Mouse (Mus musculus) stomach, postnatal 0 days (tissue): ENCODE results near the gene Btbd9. TPM values are rescaled to one million over a fixed set of nuclear protein-coding genes. Genes with fewer than 3 reads are reported as not detected.

Source experiments
- ATAC-seq: fragments of 200-750 bp; cut with Nextera tagmentation; 2 replicates; pipeline ENCODE4 v1.8.0; 2017; ENCODE audit not compliant: low FRiP score, low TSS enrichment
- DNase-seq: peaks from one replicate; pipeline ENCODE4 v3.0.0-alpha.2; 2016; ENCODE audit warnings: low spot score
- H3K27ac ChIP-seq: fragments of 300-500 bp; sonication (generic); replicated peaks from 2 replicates; pipeline ENCODE4 v1.5.1; 2014; ENCODE audit warnings: mild to moderate bottlenecking, control low read depth
- H3K27me3 ChIP-seq: fragments of 300-500 bp; sonication (generic); 2 replicates; pipeline ENCODE4 v1.6.1; 2014; ENCODE audit warnings: low read length; ENCODE audit not compliant: control insufficient read depth, insufficient read depth
- H3K36me3 ChIP-seq: fragments of 300-500 bp; sonication (generic); 2 replicates; pipeline ENCODE4 v1.6.1; 2014; ENCODE audit warnings: low read length, mixed read lengths; ENCODE audit not compliant: control insufficient read depth, insufficient read depth
- H3K4me1 ChIP-seq: fragments of 300-500 bp; sonication (generic); replicated peaks from 2 replicates; pipeline ENCODE4 v1.6.1; 2014; ENCODE audit warnings: antibody characterized with exemption; ENCODE audit not compliant: control insufficient read depth, insufficient read depth
- H3K4me2 ChIP-seq: fragments of 300-500 bp; sonication (generic); replicated peaks from 2 replicates; pipeline ENCODE4 v1.6.1; 2014; ENCODE audit warnings: low read depth, mild to moderate bottlenecking, control low read depth, moderate library complexity
- H3K4me3 ChIP-seq: fragments of 300-500 bp; sonication (generic); 2 replicates; pipeline ENCODE4 v1.5.1; 2014; ENCODE audit warnings: low read depth, low read length, control low read depth
- H3K9ac ChIP-seq: fragments of 300-500 bp; sonication (generic); 2 replicates; pipeline ENCODE4 v1.6.1; 2014; ENCODE audit warnings: mild to moderate bottlenecking, low read length, control low read depth, mixed read lengths
- H3K9me3 ChIP-seq: fragments of 300-500 bp; sonication (generic); 2 replicates; pipeline ENCODE4 v1.6.1; 2016; ENCODE audit warnings: low read length; ENCODE audit not compliant: control insufficient read depth
- CTCF ChIP-seq: IDR thresholded peaks from 2 replicates; pipeline ENCODE4 v1.5.1; 2016; ENCODE audit warnings: antibody characterized with exemption, low read depth, mild to moderate bottlenecking, moderate library complexity
- EP300 ChIP-seq: optimal IDR thresholded peaks from 2 replicates; pipeline ENCODE3; 2016; ENCODE audit warnings: antibody characterized with exemption
- WGBS: fragments of 180-500 bp; shearing (Covaris S2); extraction: QIAGEN DNeasy Blood & Tissue Kit; methylation state at CpG from one replicate; pipeline ENCODE4 v1.1.7; 2014; 5-methylcytosine and 5-hydroxymethylcytosine counted together
- polyA plus RNA-seq: library from polyadenylated mRNA; unstranded; fragments of >200 nt; fragmentation: Nextera tagmentation; extraction: Ambion mirVana; gene quantifications from 2 replicates; pipeline ENCODE4 v1.2.1, GENCODE M21; 2015

Gene Btbd9
- polyA plus RNA-seq, 1 experiment from 2014 or later, result 34.6 TPM

- TF ChIP-seq EP300 (no peak), CTCF (no peak)
- Histone ChIP-seq H3K4me3 (no peak overlapping the region), H3K27ac (no peak overlapping the region), H3K4me1 (no peaks in the 10 kb centered on the region), H3K9ac (no peak overlapping the region), H3K36me3 (no peaks in the 10 kb centered on the region), H3K4me2 (no peak overlapping the region), H3K9me3 (no peaks in the 10 kb centered on the region), H3K27me3 (no peaks in the 10 kb centered on the region)
- DNase-seq (no peak), ATAC-seq (no peak)
- WGBS, result 69% methylated on average over 1 of the region's 1 CpGs
Measured at GRCm38 (mm10) chr17:30320301-30320700, 256.0 kb downstream of the Btbd9 start.

DNA sequence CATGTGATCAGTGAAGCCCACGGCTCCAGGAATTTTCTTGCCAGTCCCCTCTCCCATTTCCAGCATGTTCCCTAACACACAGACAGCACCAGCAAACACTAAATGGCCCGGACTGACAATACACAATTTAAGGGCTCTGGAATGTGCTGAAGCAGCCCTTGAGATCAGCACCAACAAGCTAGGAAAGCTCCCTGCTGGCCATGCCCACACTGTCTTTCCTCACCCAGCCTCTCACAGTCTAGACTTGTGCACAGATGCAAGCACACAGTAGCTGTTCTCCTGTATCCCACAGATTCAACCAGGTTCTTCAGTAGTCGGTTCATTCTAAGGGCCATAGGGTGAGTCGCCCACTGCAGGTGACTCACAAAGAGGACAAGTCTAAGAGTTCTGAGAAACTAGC lies 263.6 kb downstream of the Btbd9 start:
- TF ChIP-seq EP300 (no peak), CTCF (no peak)
- Histone ChIP-seq H3K27me3 (no peaks in the 10 kb centered on the region), H3K4me1 (no peaks in the 10 kb centered on the region), H3K4me2 (no peak overlapping the region), H3K36me3 (no peaks in the 10 kb centered on the region), H3K9ac (no peak overlapping the region), H3K27ac (no peak overlapping the region), H3K9me3 (no peaks in the 10 kb centered on the region), H3K4me3 (no peak overlapping the region)
- WGBS, result 53% methylated on average over 4 of the region's 4 CpGs
- ATAC-seq (no peak), DNase-seq (no peak)

DNA sequence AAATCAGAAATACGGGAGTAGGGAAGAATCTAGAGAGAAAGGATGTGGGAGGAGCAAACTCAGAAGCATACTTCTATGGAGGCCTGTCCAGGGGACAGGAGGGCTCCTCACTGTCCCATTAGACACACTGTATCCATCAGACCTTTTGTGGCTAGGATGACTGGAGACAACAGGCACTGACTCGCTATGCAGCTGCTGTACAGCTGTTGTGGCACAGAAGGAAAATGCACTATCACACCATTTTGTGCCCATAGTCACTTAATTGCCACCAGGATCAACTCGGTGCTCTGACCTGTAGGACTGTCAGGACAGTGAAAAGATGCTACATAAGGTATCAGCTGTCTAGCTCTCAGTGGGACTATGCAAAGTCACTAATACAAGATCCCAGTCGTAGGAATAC lies 266.7 kb downstream of the Btbd9 start:
- no peaks in the 10 kb centered on the region for H3K9me3 ChIP-seq
- no peak overlapping the region for H3K27ac ChIP-seq
- no peak overlapping the region for H3K4me2 ChIP-seq
- DNase-seq, result no peak
- H3K4me3 ChIP-seq, result no peak overlapping the region
- TF ChIP-seq CTCF, result no peak
- TF ChIP-seq EP300, result no peak
- no peak overlapping the region for H3K9ac ChIP-seq
- no peaks in the 10 kb centered on the region for H3K4me1 ChIP-seq
- ATAC-seq, result no peak
- H3K27me3 ChIP-seq, result no peaks in the 10 kb centered on the region
- H3K36me3 ChIP-seq, result no peaks in the 10 kb centered on the region
- WGBS, result 65% methylated on average over 4 of the region's 4 CpGs

GRCm38 (mm10) chr17:30308889-30309288 lies 267.4 kb downstream of the Btbd9 start:
- DNase-seq (no peak), ATAC-seq (no peak)
- 64% methylated on average over 4 of the region's 4 CpGs for WGBS
- Histone ChIP-seq H3K36me3 (no peaks in the 10 kb centered on the region), H3K27ac (no peak overlapping the region), H3K4me3 (no peak overlapping the region), H3K9ac (no peak overlapping the region), H3K9me3 (no peaks in the 10 kb centered on the region), H3K27me3 (no peaks in the 10 kb centered on the region), H3K4me2 (no peak overlapping the region), H3K4me1 (no peaks in the 10 kb centered on the region)
- no peak for TF ChIP-seq CTCF
- TF ChIP-seq EP300, result no peak

- no peak overlapping the region for H3K9ac ChIP-seq
- H3K4me2 ChIP-seq, result no peak overlapping the region
- TF ChIP-seq CTCF, result no peak
- TF ChIP-seq EP300, result no peak
Measured at GRCm38 (mm10) chr17:30308317-30308716, 268.0 kb downstream of the Btbd9 start.

GRCm38 (mm10) chr17:30307168-30307567 lies 269.1 kb downstream of the Btbd9 start:
- Histone ChIP-seq H3K36me3 (no peaks in the 10 kb centered on the region), H3K4me3 (no peak overlapping the region), H3K4me2 (no peak overlapping the region), H3K9me3 (no peaks in the 10 kb centered on the region), H3K27me3 (no peaks in the 10 kb centered on the region), H3K27ac (no peak overlapping the region), H3K9ac (no peak overlapping the region), H3K4me1 (no peaks in the 10 kb centered on the region)
- no peak for TF ChIP-seq CTCF
- TF ChIP-seq EP300, result no peak
- ATAC-seq (no peak), DNase-seq (no peak)
- WGBS, result 70% methylated on average over 10 of the region's 10 CpGs

More at GRCm38 (mm10) chr17:30308317-30308716, 268.0 kb downstream of the Btbd9 start:
- Histone ChIP-seq H3K9me3 (no peaks in the 10 kb centered on the region), H3K36me3 (no peaks in the 10 kb centered on the region), H3K27ac (no peak overlapping the region), H3K4me1 (no peaks in the 10 kb centered on the region), H3K4me3 (no peak overlapping the region), H3K27me3 (no peaks in the 10 kb centered on the region)
- ATAC-seq (no peak), DNase-seq (no peak)
- 87% methylated on average over 13 of the region's 13 CpGs for whole genome bisulfite sequencing
